Mouse (Mus musculus): Measurements from ENCODE around the gene Uhrf1. TPM values are rescaled to one million over a fixed set of nuclear protein-coding genes. Genes with fewer than 3 reads are reported as not detected.

The Uhrf1 gene
- polyA plus RNA-seq, 1 experiment from 2014 or later, result 107 TPM

DNA sequence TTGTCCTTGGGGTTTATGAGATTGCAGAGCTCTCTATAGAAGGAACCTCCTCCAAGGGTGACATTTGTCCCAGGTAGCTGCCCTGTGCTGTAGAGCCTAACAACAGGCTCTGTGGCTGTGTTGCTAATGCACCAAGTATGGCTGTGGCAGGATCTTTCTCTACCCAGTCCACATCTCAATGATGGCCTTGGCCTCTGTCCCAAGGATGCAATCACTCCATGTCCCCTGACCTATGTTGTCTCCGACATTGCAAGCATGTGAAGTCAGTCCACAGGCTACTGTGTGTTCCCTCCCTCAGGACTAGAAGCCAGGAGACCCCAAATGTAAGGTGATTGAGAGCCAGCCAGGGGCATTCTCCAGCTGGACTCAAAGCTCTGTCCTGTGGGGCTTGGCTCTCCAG lies 56.7 kb downstream of the Uhrf1 start:
- WGBS, result 81% methylated on average over 1 of the region's 1 CpGs
- Histone ChIP-seq H3K9me3 (no peaks in the 10 kb centered on the region), H3K27me3 (no peaks in the 10 kb centered on the region), H3K9ac (0 out of 2 replicates have a peak overlapping the region, but pooled peaks have one; percentile 1), H3K36me3 (peaks cover 84% of the 10 kb centered on the region), H3K4me1 (no peaks in the 10 kb centered on the region), H3K27ac (no peak overlapping the region), H3K4me2 (no peak overlapping the region), H3K4me3 (no peak overlapping the region)
- ATAC-seq (ENCODE audit: insufficient number of reproducible peaks, low FRiP score, low TSS enrichment, low read depth), result no peak

DNA sequence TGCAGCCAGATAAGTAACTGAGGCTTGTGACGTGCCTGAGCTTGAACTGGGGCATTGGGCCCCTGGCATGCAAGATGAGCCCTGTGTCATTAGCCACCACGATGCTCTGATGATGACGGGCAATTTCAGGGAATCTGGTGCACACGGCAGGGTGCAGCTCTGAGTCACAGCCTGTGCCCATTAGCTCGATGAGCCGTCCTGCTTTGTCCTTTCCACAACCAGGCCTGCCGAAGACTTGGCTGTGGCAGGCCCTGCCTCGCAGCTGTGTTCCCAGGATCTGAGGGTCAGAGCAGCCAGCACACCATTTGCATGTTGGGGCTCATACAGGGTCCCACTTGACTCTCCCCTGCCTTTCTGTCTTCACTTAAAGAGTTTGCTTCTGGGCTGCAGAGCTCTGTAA lies 57.3 kb downstream of the Uhrf1 start:
- H3K4me1 ChIP-seq, result no peaks in the 10 kb centered on the region
- H3K4me3 ChIP-seq, result no peak overlapping the region
- no peak for ATAC-seq (ENCODE audit: insufficient number of reproducible peaks, low FRiP score, low TSS enrichment, low read depth)
- no peaks in the 10 kb centered on the region for H3K27me3 ChIP-seq
- H3K36me3 ChIP-seq, result peaks cover 84% of the 10 kb centered on the region
- no peaks in the 10 kb centered on the region for H3K9me3 ChIP-seq
- H3K27ac ChIP-seq, result no peak overlapping the region
- H3K9ac ChIP-seq, result 0 out of 2 replicates have a peak overlapping the region, but pooled peaks have one; percentile 1
- H3K4me2 ChIP-seq, result no peak overlapping the region
- WGBS, result 58% methylated on average over 8 of the region's 8 CpGs

DNA sequence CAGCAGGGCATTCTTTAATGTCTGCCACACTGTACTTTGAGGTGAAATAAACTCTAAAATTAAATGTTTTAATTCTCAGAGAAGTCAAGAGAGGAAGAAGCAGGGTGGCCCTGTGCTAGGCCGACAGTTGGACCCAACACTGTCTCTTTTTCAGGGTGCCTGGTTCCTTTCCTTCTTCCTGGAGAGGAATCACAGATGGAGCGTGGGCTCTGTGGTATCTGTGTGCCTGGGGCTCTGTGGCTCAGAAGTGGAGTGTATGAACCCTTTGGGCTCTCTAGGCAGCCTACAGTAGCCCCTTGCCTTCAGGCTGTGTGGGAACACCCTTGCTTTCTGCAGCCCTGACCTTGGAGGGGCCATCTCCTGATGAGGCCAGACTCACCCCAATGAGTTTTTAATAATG lies 58.4 kb downstream of the Uhrf1 start:
- no peak overlapping the region for H3K4me2 ChIP-seq
- no peaks in the 10 kb centered on the region for H3K9me3 ChIP-seq
- H3K27me3 ChIP-seq, result no peaks in the 10 kb centered on the region
- H3K36me3 ChIP-seq, result peaks cover 78% of the 10 kb centered on the region
- no peak overlapping the region for H3K27ac ChIP-seq
- H3K4me3 ChIP-seq, result no peak overlapping the region
- ATAC-seq (ENCODE audit: insufficient number of reproducible peaks, low FRiP score, low TSS enrichment, low read depth), result no peak
- 85% methylated on average over 2 of the region's 2 CpGs for WGBS
- no peaks in the 10 kb centered on the region for H3K4me1 ChIP-seq
- no peak overlapping the region for H3K9ac ChIP-seq

DNA sequence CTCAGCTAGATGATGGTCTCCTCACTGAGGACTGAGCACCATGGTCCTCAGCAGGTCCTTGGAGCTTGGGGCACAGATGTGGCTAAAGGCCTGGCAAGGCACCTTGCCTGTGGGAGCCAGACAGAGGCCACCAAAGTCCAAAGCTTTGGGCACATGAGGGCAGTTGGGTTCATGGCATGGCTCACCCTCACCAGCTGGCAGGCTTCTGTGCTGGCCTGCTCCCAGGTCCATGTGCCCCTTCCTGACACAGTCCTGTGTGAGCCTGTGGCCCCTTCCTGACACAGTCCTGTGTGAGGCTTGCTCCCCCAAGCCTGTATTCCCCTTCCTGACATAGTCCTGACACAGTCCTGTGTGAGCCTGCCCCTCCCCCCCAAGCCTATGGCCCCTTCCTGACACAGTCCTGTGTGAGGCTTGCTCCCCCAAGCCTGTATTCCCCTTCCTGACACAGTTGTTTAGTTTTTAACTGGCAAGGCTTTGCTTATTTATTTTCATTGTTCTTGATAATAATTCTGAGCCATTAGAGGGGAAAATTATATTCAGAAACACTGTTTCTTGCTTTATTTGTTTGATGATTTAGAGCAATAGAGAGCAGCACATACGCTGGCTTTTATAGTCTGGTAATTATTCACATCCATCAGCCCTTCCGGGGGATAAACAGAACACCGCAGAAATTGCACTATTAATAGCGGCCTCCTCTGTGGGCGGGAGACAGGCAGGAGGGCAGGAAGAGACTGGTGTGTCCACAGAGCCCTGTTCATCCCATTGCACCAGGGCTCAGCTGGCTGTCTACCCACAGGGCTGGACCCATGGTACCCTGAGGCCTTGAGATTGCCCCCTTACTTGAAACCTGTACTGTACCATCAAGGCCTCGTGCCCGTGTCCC lies 62.9 kb downstream of the Uhrf1 start:
- H3K4me3 ChIP-seq, result no peak overlapping the region
- WGBS, result 52% methylated on average over 7 of the region's 7 CpGs
- ATAC-seq (ENCODE audit: insufficient number of reproducible peaks, low FRiP score, low TSS enrichment, low read depth), result no peak
- no peak overlapping the region for H3K4me2 ChIP-seq
- no peaks in the 10 kb centered on the region for H3K9me3 ChIP-seq
- H3K27ac ChIP-seq, result no peak overlapping the region
- no peak overlapping the region for H3K9ac ChIP-seq
- H3K27me3 ChIP-seq, result no peaks in the 10 kb centered on the region
- H3K36me3 ChIP-seq, result peaks cover 81% of the 10 kb centered on the region
- no peaks in the 10 kb centered on the region for H3K4me1 ChIP-seq

DNA sequence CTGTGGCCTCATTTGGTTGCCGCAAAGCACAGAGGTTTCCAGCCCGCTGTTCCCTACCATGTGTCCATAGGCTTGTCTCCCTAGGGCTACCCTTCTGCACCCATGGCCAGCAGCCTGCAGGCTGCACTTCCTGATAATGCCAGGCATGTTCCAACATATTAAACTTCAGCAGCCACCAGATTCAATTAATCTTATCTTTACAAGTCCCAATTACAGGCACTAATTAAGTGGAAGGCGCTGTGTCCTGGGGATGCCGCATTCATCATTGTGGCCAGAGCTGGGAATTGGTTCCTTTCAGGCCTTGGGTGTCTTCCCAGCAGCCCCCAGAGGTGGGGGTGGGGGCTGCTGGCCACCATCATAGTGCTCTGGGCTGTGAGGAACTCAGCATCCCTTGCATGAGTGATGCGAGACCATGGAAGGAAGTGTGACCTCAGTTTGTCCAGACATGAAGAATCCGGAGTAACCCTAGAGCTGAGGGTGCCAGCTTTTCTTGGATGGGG lies 65.2 kb downstream of the Uhrf1 start:
- peaks cover 82% of the 10 kb centered on the region for H3K36me3 ChIP-seq
- H3K4me2 ChIP-seq, result no peak overlapping the region
- H3K9me3 ChIP-seq, result no peaks in the 10 kb centered on the region
- 83% methylated on average over 6 of the region's 6 CpGs for WGBS
- no peak for ATAC-seq (ENCODE audit: insufficient number of reproducible peaks, low FRiP score, low TSS enrichment, low read depth)
- no peak overlapping the region for H3K4me3 ChIP-seq
- H3K4me1 ChIP-seq, result no peaks in the 10 kb centered on the region
- H3K27me3 ChIP-seq, result no peaks in the 10 kb centered on the region
- no peak overlapping the region for H3K27ac ChIP-seq
- no peak overlapping the region for H3K9ac ChIP-seq

DNA sequence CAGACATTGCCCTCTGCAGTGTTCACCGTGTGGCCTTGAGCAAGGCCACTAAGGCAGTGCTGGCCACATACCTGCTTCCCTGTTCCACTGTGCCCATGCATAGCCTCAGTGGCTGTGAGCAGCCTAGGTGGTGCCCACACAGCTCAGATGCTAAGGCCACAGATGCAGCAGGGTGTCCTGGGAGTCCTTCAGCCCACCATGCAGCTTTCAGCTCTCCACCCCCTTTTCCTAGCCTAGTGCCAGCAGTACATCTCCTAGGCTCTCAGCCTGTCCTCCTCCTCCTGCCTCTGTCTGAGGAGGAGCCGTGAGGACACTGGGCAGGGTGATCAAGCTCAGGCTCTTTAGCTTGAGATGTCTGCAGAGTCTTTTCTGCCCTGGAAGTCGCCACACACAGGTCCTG lies 67.0 kb downstream of the Uhrf1 start:
- ATAC-seq (ENCODE audit: insufficient number of reproducible peaks, low FRiP score, low TSS enrichment, low read depth), result no peak
- H3K9ac ChIP-seq, result no peak overlapping the region
- H3K4me3 ChIP-seq, result no peak overlapping the region
- H3K27ac ChIP-seq, result no peak overlapping the region
- no peaks in the 10 kb centered on the region for H3K27me3 ChIP-seq
- WGBS, result 91% methylated on average over 3 of the region's 3 CpGs
- H3K9me3 ChIP-seq, result no peaks in the 10 kb centered on the region
- H3K4me2 ChIP-seq, result no peak overlapping the region
- H3K4me1 ChIP-seq, result no peaks in the 10 kb centered on the region
- H3K36me3 ChIP-seq, result peaks cover 86% of the 10 kb centered on the region

DNA sequence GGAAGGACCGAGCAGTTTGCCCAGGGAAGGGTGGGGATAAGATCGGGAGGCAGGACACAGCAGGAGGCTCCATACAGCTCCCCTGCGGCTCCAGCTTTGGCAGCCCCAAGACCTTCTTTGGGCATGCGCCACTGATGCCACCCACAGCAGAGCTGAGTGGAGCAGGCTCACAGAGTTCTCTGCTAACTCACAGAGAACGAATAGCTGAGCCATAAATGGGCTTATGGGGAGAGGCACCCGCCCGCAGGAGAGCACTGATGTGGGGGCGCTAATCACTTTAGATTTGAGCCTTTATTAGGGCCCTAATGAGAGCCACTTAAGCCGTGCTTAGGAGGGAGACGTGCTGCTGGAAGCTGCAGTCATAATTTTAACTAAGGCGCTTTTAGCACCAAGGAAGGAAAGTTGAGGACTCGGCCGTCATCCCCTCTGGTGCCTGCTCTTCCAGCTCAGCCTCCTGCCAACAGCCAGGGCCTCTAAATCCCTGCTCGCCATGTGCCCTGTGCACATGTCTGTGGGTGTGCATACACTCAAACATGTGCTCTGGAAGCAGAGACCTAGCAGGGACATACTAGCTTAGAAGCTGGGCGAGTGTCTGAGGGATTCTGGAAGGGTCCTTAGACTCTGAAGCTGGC lies 68.0 kb downstream of the Uhrf1 start:
- Histone ChIP-seq H3K9ac (no peak overlapping the region), H3K27me3 (no peaks in the 10 kb centered on the region), H3K4me3 (no peak overlapping the region), H3K27ac (peak overlapping the region; percentile 22; the same call in 1 of the 2 replicates), H3K36me3 (peaks cover 88% of the 10 kb centered on the region), H3K9me3 (no peaks in the 10 kb centered on the region), H3K4me1 (no peaks in the 10 kb centered on the region), H3K4me2 (no peak overlapping the region)
- no peak for ATAC-seq (ENCODE audit: insufficient number of reproducible peaks, low FRiP score, low TSS enrichment, low read depth)
- WGBS, result 60% methylated on average over 15 of the region's 15 CpGs

DNA sequence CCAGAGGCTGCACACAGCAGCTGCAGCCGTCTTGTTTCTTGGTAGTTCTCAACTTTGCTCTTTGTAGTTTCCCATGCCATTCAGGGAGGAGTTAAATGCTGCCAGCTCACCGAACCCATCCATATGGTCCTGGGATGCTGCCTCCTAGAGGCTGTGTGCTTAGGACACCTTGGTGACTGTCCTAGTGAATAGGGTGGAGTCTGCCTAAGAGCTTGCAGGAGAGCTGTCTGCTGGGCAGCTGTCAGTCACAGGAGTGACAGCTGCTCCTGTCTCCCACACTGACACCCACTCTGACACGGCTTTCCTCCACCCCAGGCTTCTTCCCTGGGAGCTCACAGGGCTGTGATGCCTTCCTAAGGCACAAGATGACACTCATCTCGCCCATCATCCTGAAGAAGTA lies 69.0 kb downstream of the Uhrf1 start:
- peaks cover 98% of the 10 kb centered on the region for H3K36me3 ChIP-seq
- H3K27ac ChIP-seq, result no peak overlapping the region

More for the DNA sequence above, 69.0 kb downstream of the Uhrf1 start:
- Histone ChIP-seq H3K4me2 (no peak overlapping the region), H3K9ac (no peak overlapping the region), H3K27me3 (no peaks in the 10 kb centered on the region), H3K4me1 (no peaks in the 10 kb centered on the region), H3K9me3 (no peaks in the 10 kb centered on the region), H3K4me3 (no peak overlapping the region)
- ATAC-seq (ENCODE audit: insufficient number of reproducible peaks, low FRiP score, low TSS enrichment, low read depth), result 0 out of 2 replicates have a peak, but pooled peaks have one; percentile 5
- WGBS, result 69% methylated on average over 4 of the region's 4 CpGs

Other genes starting within 250 kb of the Uhrf1 start
- gene Ubxn6, start 228.3 kb upstream of the Uhrf1 start, polyA plus RNA-seq (2015; fragmentation: Nextera tagmentation; extraction: Ambion mirVana), result 42.1 and 45.6 TPM in 2 replicates
- gene Hdgfl2, start 223.7 kb upstream of the Uhrf1 start, polyA plus RNA-seq (2015; fragmentation: Nextera tagmentation; extraction: Ambion mirVana), result 103 and 106 TPM in 2 replicates
- gene Plin4, start 193.5 kb upstream of the Uhrf1 start, polyA plus RNA-seq (2015; fragmentation: Nextera tagmentation; extraction: Ambion mirVana), result 0.03 and 0.11 TPM in 2 replicates
- 0.12 and 0.60 TPM in 2 replicates for gene Plin5, start 185.7 kb upstream of the Uhrf1 start, polyA plus RNA-seq (2015; fragmentation: Nextera tagmentation; extraction: Ambion mirVana)
- 0.55 and 1.7 TPM in 2 replicates for gene Lrg1, start 181.3 kb upstream of the Uhrf1 start, polyA plus RNA-seq (2015; fragmentation: Nextera tagmentation; extraction: Ambion mirVana)
- gene Sema6b, start 163.0 kb upstream of the Uhrf1 start, polyA plus RNA-seq (2015; fragmentation: Nextera tagmentation; extraction: Ambion mirVana), result 2.3 and 3.3 TPM in 2 replicates
- gene Tnfaip8l1, start 140.8 kb upstream of the Uhrf1 start, polyA plus RNA-seq (2015; fragmentation: Nextera tagmentation; extraction: Ambion mirVana), result 11.3 and 13.1 TPM in 2 replicates
- 108 and 119 TPM in 2 replicates for gene Mydgf, start 119.4 kb upstream of the Uhrf1 start, polyA plus RNA-seq (2015; fragmentation: Nextera tagmentation; extraction: Ambion mirVana)
- gene Dpp9, start 84.4 kb upstream of the Uhrf1 start, polyA plus RNA-seq (2015; fragmentation: Nextera tagmentation; extraction: Ambion mirVana), result 33.6 and 34.6 TPM in 2 replicates
- 14.9 and 19.7 TPM in 2 replicates for gene Fem1a, start 46.5 kb upstream of the Uhrf1 start, polyA plus RNA-seq (2015; fragmentation: Nextera tagmentation; extraction: Ambion mirVana)
- gene Ticam1, start 26.5 kb upstream of the Uhrf1 start, polyA plus RNA-seq (2015; fragmentation: Nextera tagmentation; extraction: Ambion mirVana), result 7.1 and 8.6 TPM in 2 replicates
- gene Plin3, start 10.4 kb upstream of the Uhrf1 start, polyA plus RNA-seq (2015; fragmentation: Nextera tagmentation; extraction: Ambion mirVana), result 94.2 and 114 TPM in 2 replicates
- gene Arrdc5, start 3.0 kb upstream of the Uhrf1 start, polyA plus RNA-seq (2015; fragmentation: Nextera tagmentation; extraction: Ambion mirVana), result not detected in 2 replicates
- gene Kdm4b, start 22.7 kb downstream of the Uhrf1 start, polyA plus RNA-seq (2015; fragmentation: Nextera tagmentation; extraction: Ambion mirVana), result 35.9 and 37.3 TPM in 2 replicates
- 85.4 and 96.3 TPM in 2 replicates for gene Ptprs, start 173.2 kb downstream of the Uhrf1 start, polyA plus RNA-seq (2015; fragmentation: Nextera tagmentation; extraction: Ambion mirVana)
- gene Znrf4, start 209.1 kb downstream of the Uhrf1 start, polyA plus RNA-seq (2015; fragmentation: Nextera tagmentation; extraction: Ambion mirVana), result not detected in 2 replicates